Mouse (Mus musculus) lung, postnatal 0 days (tissue): ENCODE data around the gene Ssbp2.

Source experiments
- CTCF ChIP-seq: IDR thresholded peaks from 2 replicates; pipeline ENCODE4 v1.5.1; 2016; ENCODE audit warnings: antibody characterized with exemption, mild to moderate bottlenecking
- EP300 ChIP-seq: IDR thresholded peaks from 2 replicates; pipeline ENCODE4 v1.6.1; 2016; ENCODE audit warnings: antibody characterized with exemption, mild to moderate bottlenecking, control low read depth

DNA sequence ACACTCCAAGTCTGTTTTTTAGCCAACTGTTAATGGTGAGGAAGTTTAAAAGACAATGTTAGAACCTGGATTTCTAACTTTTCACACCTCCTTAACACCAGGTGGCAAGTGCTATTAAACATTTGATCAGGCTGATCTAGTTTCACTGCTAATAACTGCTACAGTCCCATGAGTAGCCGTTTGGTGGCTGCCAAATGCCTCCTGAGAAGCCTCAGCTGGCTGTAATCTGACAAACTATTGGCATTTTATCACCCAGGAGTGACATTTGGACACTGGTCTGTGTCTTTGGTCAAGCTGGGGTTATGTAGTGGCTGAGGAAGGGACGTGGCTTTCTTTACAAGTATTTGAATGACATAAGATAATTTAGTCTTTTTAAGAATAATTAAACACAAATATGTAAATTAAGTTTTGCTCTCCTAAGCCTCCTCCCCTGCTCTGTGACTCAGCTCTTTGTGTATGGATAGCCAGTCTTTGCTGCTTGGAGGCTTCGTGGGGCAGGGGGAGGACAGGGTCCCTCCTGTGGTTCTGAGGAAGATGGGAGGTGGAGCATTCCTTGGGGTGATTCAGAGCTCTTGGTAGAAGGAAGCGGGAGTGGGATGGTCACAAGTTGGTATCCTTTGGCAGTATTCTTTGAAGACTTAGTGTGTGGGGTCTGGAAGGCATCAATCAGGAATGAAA is 60.1 kb downstream of the Ssbp2 start:
- no peak for TF ChIP-seq CTCF
- TF ChIP-seq EP300, result no peak
